Mouse (Mus musculus): Measurements from ENCODE around the gene Krt7. TPM values are rescaled to one million over a fixed set of nuclear protein-coding genes. Genes with fewer than 3 reads are reported as not detected.

Krt7 gene
- polyA plus RNA-seq (2014; fragmentation: Illumina TruSeq; extraction: RNeasy Lipid Tissue Mini Kit (QIAGEN cat#74804); ENCODE audit: low read depth, low replicate concordance) = 6.0 TPM

DNA sequence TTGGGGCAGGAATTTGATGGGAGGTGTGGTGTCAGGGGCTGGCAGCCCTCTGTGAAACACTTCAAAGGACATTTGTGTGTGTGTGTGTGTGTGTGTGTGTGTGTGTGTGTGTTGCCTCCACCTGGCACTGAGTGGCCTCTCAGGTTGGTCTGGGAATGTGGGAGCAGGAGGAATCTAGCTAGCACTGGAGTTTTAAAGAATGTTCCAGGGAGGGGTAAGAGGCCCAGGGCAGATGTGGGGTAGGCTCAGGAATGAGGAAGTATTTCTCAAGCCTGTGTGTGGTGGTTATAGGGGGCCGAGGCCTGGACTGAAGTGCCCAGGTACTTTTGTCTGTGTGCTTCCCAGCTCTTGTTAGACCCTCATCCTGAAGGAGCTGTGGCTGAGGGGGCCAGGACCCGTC, at the start of gene Krt7:
Gene Krt7 (plus strand): TSS at position 269 of the 400 bp plus-strand sequence.

DNA sequence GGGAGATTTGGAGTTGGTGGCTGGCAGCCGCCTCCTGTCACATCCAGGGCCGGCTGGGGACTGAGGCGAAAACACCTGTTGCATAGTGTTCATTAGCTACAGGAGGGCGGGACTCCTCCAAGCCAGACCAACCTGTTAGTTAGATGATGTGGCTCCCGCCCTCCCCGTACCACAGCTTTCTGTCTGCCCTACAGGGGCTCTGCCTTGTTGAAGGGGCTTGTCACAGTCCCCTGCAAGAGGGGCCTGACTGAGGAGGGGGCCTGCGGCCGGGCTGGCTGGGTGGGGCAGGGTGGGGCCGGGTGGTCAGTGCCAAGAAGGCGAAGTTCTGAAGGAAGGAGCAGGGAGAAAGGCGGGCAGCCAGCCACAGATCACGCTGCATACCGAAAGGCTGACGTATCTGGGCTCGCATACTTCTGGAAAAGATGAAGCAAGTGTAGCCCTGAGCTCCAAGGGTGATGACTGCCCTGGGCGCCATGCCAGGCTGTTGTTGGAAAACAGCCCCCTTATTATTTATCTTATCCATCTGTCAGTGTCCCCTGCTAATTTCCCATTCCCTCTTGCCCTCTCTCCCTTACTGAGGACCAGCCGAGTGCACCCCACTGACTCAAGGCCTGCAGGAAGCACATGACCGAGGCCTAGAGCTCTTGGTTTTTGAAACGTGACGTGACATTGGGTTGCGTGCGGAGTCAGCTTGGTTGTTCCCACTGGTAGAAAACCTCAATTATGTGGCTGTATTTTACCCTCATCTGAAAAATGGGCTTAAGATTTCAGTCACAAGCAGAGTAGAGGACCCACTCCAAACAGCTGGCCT, 40.5 kb upstream of the Krt7 start, which contains the start of gene Krt80:
Gene Krt80 (minus strand): TSS at position 62 of the 811 bp plus-strand sequence.

DNA sequence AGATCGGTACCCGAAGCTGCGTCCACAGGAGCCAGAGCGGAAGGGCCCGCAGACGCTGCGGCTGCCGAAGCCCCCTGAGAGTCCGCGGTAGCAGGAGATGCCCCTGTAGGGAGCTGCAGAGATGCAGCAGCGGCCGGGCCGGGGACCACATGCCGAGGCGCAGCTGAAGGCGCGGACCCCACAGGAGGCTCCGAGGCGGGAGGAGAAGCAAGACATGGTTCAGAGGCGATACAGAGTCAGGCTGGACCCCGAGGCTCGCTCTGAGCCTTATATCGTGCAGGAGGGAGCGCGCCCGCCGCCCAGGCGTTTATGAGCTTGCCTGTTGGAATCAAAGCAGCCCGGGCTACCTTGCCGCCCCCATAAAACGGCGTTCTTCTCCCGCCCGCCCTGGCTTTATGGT, 27.7 kb downstream of the Krt7 start, which contains the start of gene Krt87:
Gene Krt87 (minus strand): TSS at position 250 of the 400 bp plus-strand sequence.

DNA sequence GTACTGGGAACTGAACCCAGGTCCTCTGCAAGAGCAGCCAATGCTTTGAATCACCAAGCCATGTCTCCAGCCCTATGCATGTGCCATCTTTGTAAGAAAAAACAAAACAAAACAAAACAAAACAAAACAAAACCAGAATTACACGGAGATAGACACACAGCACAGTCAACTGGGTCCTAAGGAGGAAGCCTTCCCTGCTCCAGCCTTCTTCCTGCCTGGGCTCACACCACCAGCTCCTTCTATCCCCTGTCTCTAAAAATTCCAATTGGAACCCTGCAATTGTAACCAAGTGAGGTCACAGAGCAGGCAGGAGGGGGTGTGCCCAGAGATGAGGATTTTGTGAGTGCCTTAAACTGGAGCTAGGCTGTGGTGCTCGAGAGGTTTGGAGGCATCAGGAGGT, 36.6 kb downstream of the Krt7 start, which contains the start of gene Krt88:
Gene Krt88 (plus strand): TSS at position 301 of the 400 bp plus-strand sequence.

DNA sequence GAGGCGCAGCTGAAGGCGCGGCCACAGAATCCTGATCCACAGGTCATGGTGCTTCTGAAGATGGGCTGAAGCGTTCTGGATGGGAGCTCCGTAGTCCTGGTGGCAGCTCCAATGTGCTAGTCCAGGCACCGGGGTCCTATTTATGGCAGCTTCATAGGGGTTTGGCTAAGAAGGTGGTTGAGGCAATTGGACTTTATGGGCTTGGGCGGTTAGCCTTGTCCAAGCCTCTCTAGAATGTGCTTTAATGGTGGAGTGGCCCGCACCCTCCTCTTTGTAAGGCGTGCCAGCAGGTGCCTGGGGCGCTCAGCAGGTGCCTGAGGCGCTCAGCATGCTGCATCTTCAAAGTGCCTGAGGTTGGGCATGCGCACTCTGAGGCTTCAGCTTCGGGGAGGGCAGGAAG, 52.8 kb downstream of the Krt7 start, which contains the start of gene Krt81:
Gene Krt81 (minus strand): TSS at position 101 of the 400 bp plus-strand sequence.

DNA sequence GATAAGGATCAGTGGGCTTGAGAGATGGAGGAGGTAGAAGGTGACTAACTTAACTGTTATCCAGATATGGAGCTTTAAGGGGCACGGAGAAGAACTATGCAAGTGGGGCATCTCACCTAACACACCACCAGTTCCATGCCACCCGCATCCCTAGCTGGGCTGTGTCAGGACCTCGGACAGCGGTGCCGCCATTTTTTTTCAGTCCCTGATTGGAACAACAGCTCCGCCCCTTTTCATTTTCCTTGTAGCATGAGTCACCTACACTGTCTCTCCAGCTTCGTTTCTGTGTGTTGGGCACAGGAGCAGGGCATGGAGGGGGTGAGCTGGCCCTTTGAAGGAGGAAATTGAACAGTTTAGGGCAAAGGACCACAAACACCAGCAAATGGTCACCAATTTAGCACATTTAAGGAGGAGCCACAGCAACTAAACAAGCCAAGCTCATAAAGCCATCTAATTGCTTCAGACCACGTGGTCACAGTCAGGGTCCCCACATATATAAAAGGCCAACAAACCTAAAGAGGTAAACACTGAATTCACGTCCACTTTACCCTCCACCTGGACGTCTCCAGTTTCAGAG, 62.2 kb downstream of the Krt7 start, which contains the start of gene Krt86:
Gene Krt86 (plus strand): TSS at position 527 of the 577 bp plus-strand sequence.

Other genes with a start within 250 kb of the Krt7 start
- gene Acvr1b, start 237.0 kb upstream of the Krt7 start, polyA plus RNA-seq (2014; fragmentation: Illumina TruSeq; extraction: RNeasy Lipid Tissue Mini Kit (QIAGEN cat#74804); ENCODE audit: low read depth, low replicate concordance) = 13.8 TPM
- 0.28 TPM for gene Grasp, start 186.9 kb upstream of the Krt7 start, polyA plus RNA-seq (2014; fragmentation: Illumina TruSeq; extraction: RNeasy Lipid Tissue Mini Kit (QIAGEN cat#74804); ENCODE audit: low read depth, low replicate concordance)
- gene Nr4a1, start 156.8 kb upstream of the Krt7 start, polyA plus RNA-seq (2014; fragmentation: Illumina TruSeq; extraction: RNeasy Lipid Tissue Mini Kit (QIAGEN cat#74804); ENCODE audit: low read depth, low replicate concordance) = 1.5 TPM
- not detected for gene Atg101, start 126.8 kb upstream of the Krt7 start, polyA plus RNA-seq (2014; fragmentation: Illumina TruSeq; extraction: RNeasy Lipid Tissue Mini Kit (QIAGEN cat#74804); ENCODE audit: low read depth, low replicate concordance)
- not detected for gene 6030408B16Rik, start 117.8 kb upstream of the Krt7 start, polyA plus RNA-seq (2014; fragmentation: Illumina TruSeq; extraction: RNeasy Lipid Tissue Mini Kit (QIAGEN cat#74804); ENCODE audit: low read depth, low replicate concordance)
- gene Krt80, start 40.9 kb upstream of the Krt7 start, polyA plus RNA-seq (2014; fragmentation: Illumina TruSeq; extraction: RNeasy Lipid Tissue Mini Kit (QIAGEN cat#74804); ENCODE audit: low read depth, low replicate concordance) = 1.1 TPM
- gene Krt87, start 27.8 kb downstream of the Krt7 start, polyA plus RNA-seq (2014; fragmentation: Illumina TruSeq; extraction: RNeasy Lipid Tissue Mini Kit (QIAGEN cat#74804); ENCODE audit: low read depth, low replicate concordance) = not detected
- gene Krt88, start 36.7 kb downstream of the Krt7 start, polyA plus RNA-seq (2014; fragmentation: Illumina TruSeq; extraction: RNeasy Lipid Tissue Mini Kit (QIAGEN cat#74804); ENCODE audit: low read depth, low replicate concordance) = not detected
- not detected for gene Krt81, start 52.7 kb downstream of the Krt7 start, polyA plus RNA-seq (2014; fragmentation: Illumina TruSeq; extraction: RNeasy Lipid Tissue Mini Kit (QIAGEN cat#74804); ENCODE audit: low read depth, low replicate concordance)
- not detected for gene Krt86, start 62.4 kb downstream of the Krt7 start, polyA plus RNA-seq (2014; fragmentation: Illumina TruSeq; extraction: RNeasy Lipid Tissue Mini Kit (QIAGEN cat#74804); ENCODE audit: low read depth, low replicate concordance)
- not detected for gene Krt83, start 80.5 kb downstream of the Krt7 start, polyA plus RNA-seq (2014; fragmentation: Illumina TruSeq; extraction: RNeasy Lipid Tissue Mini Kit (QIAGEN cat#74804); ENCODE audit: low read depth, low replicate concordance)
- gene Gm49425, start 106.2 kb downstream of the Krt7 start, polyA plus RNA-seq (2014; fragmentation: Illumina TruSeq; extraction: RNeasy Lipid Tissue Mini Kit (QIAGEN cat#74804); ENCODE audit: low read depth, low replicate concordance) = not detected
- not detected for gene Krt84, start 121.8 kb downstream of the Krt7 start, polyA plus RNA-seq (2014; fragmentation: Illumina TruSeq; extraction: RNeasy Lipid Tissue Mini Kit (QIAGEN cat#74804); ENCODE audit: low read depth, low replicate concordance)
- gene Krt82, start 139.6 kb downstream of the Krt7 start, polyA plus RNA-seq (2014; fragmentation: Illumina TruSeq; extraction: RNeasy Lipid Tissue Mini Kit (QIAGEN cat#74804); ENCODE audit: low read depth, low replicate concordance) = not detected
- not detected for gene Krt90, start 151.9 kb downstream of the Krt7 start, polyA plus RNA-seq (2014; fragmentation: Illumina TruSeq; extraction: RNeasy Lipid Tissue Mini Kit (QIAGEN cat#74804); ENCODE audit: low read depth, low replicate concordance)
- gene Krt75, start 162.9 kb downstream of the Krt7 start, polyA plus RNA-seq (2014; fragmentation: Illumina TruSeq; extraction: RNeasy Lipid Tissue Mini Kit (QIAGEN cat#74804); ENCODE audit: low read depth, low replicate concordance) = not detected
- gene Gm5414, start 217.1 kb downstream of the Krt7 start, polyA plus RNA-seq (2014; fragmentation: Illumina TruSeq; extraction: RNeasy Lipid Tissue Mini Kit (QIAGEN cat#74804); ENCODE audit: low read depth, low replicate concordance) = not detected
- not detected for gene Gm5478, start 236.3 kb downstream of the Krt7 start, polyA plus RNA-seq (2014; fragmentation: Illumina TruSeq; extraction: RNeasy Lipid Tissue Mini Kit (QIAGEN cat#74804); ENCODE audit: low read depth, low replicate concordance)

All from kidney, adult 10 weeks (tissue).